Mouse (Mus musculus) kidney, adult 2 months (tissue): ENCODE measurements around the gene Gprc5d. TPM values are rescaled to one million over a fixed set of nuclear protein-coding genes. Genes with fewer than 3 reads are reported as not detected.

ENCODE experiments used
- DNase-seq: peaks from one replicate; pipeline ENCODE4 v3.0.0; 2021
- H3K27ac ChIP-seq: fragments of 200-500 bp; 2 replicates; pipeline ENCODE4 v1.5.1; 2012; ENCODE audit warnings: low read depth, low read length, control low read depth, inconsistent platforms; ENCODE audit not compliant: insufficient read depth
- H3K27me3 ChIP-seq: fragments of 200-500 bp; replicated peaks from 2 replicates; pipeline ENCODE4 v1.6.1; 2012; ENCODE audit warnings: mild to moderate bottlenecking, moderate library complexity, low read length, inconsistent platforms; ENCODE audit not compliant: control insufficient read depth, insufficient read depth
- H3K36me3 ChIP-seq: fragments of 200-500 bp; 2 replicates; pipeline ENCODE4 v1.6.1; 2012; ENCODE audit warnings: mild to moderate bottlenecking, moderate library complexity, low read length, inconsistent platforms; ENCODE audit not compliant: control insufficient read depth, insufficient read depth
- H3K4me1 ChIP-seq: fragments of 200-500 bp; 2 replicates; pipeline ENCODE4 v1.6.1; 2011; ENCODE audit warnings: low read length; ENCODE audit not compliant: control insufficient read depth, insufficient read depth
- H3K4me3 ChIP-seq: fragments of 200-500 bp; 2 replicates; pipeline ENCODE4 v1.5.1; 2011; ENCODE audit warnings: mild to moderate bottlenecking, low read depth, low read length, control low read depth; ENCODE audit not compliant: insufficient read depth
- CTCF ChIP-seq: fragments of 200-500 bp; conservative IDR thresholded peaks from 2 replicates; pipeline ENCODE4 v1.5.1; 2011; ENCODE audit warnings: low read depth, mild to moderate bottlenecking, control low read depth, low read length, moderate library complexity, mixed read lengths; ENCODE audit not compliant: insufficient read depth, insufficient read length
- POLR2A ChIP-seq: fragments of 200-500 bp; IDR thresholded peaks from one replicate; pipeline ENCODE4 v1.6.1; 2011; ENCODE audit warnings: low read depth, low read length, control low read depth
- WGBS: fragments of 180-500 bp; shearing (Covaris S2); methylation state at CpG from one replicate; pipeline ENCODE4 v1.1.7; 2018; 5-methylcytosine and 5-hydroxymethylcytosine counted together
- polyA plus RNA-seq: library from polyadenylated mRNA; depleted of rRNA; stranded (reverse); fragments of >200 nt; gene quantifications from 2 replicates; pipeline ENCODE4 v1.2.3, GENCODE M21; 2012

Gprc5d gene
- polyA plus RNA-seq, 1 experiment, result 0.09 TPM

DNA sequence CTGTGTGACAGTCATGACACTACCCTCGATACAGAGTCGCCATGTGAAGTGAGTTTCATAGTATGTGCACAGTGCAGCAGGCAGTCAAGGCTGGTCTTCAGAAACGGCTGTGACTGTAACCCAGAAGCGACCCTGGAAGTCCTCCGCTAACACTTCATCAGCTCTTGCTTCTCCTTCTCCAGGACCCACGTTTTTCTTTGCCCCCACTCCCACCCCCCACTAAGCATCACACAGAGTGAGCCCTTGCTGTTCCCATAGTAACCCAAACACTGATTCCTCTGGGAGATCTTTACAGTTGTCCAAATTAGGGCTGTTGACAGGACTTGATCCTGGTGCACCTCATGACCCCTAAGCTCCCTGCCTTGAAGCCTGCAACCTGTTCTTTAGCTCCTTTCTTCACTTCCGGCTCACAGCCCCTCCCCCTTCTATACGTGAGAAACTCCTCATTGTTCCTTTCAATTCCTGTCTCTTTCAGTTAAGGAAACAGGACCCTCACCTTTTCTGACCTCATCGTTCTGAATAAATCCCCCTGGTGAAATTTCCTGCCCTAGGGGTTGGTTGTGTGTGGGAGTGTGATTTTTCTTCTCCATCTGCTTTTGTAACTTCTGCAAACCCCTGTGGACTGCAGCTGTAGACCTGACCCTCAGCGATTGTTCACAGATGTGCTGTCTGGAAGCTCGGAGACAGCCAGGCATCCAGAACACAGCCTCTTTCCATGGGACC lies 18.5 kb upstream of the Gprc5d start:
- Histone ChIP-seq H3K27ac (no peak overlapping the region), H3K4me1 (no peaks in the 10 kb centered on the region), H3K4me3 (no peak overlapping the region), H3K36me3 (no peaks in the 10 kb centered on the region; the same call in 1 of the 2 replicates), H3K27me3 (no peaks in the 10 kb centered on the region)
- WGBS, result 54% methylated on average over 11 of the region's 11 CpGs
- DNase-seq, result no peak
- no peak for TF ChIP-seq CTCF
- no peak for TF ChIP-seq POLR2A

GRCm38 (mm10) chr6:135135735-135136134 lies 17.7 kb upstream of the Gprc5d start:
- DNase-seq, result no peak
- WGBS, result 80% methylated on average over 4 of the region's 4 CpGs
- H3K4me1 ChIP-seq, result no peaks in the 10 kb centered on the region
- H3K36me3 ChIP-seq, result no peaks in the 10 kb centered on the region; the same call in 1 of the 2 replicates
- no peak overlapping the region for H3K4me3 ChIP-seq
- H3K27ac ChIP-seq, result no peak overlapping the region
- no peaks in the 10 kb centered on the region for H3K27me3 ChIP-seq
- TF ChIP-seq CTCF (no peak), POLR2A (no peak)

DNA sequence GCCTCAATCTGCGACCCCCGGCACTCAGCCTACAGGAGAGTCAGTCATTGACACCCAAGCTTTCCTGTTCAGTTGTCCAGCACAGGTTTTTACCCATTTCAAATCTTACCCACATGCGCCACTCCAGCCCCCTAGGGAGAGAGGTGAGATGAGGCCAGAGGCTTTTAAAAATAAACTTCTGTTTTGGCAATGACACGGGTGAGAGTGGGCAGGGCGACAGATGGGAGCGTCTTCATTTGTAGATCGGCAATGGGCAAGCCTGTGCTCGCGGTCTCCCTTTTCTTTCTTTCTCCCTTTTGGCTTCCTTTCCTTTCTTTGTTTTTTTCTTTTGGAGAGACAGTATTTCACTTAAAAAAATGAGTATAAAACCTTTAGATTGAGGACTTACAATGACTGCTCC lies 15.4 kb upstream of the Gprc5d start:
- 95% methylated on average over 9 of the region's 9 CpGs for WGBS
- H3K27ac ChIP-seq, result no peak overlapping the region
- no peaks in the 10 kb centered on the region for H3K27me3 ChIP-seq
- H3K36me3 ChIP-seq, result no peaks in the 10 kb centered on the region; the same call in 1 of the 2 replicates
- H3K4me3 ChIP-seq, result no peak overlapping the region
- no peaks in the 10 kb centered on the region for H3K4me1 ChIP-seq
- TF ChIP-seq CTCF (no peak), POLR2A (no peak)
- no peak for DNase-seq

GRCm38 (mm10) chr6:135133086-135133485 lies 15.0 kb upstream of the Gprc5d start:
- WGBS, result 87% methylated on average over 7 of the region's 7 CpGs
- Histone ChIP-seq H3K36me3 (no peaks in the 10 kb centered on the region; the same call in 1 of the 2 replicates), H3K27me3 (no peaks in the 10 kb centered on the region), H3K4me1 (no peaks in the 10 kb centered on the region), H3K27ac (no peak overlapping the region), H3K4me3 (no peak overlapping the region)
- TF ChIP-seq POLR2A (no peak), CTCF (no peak)
- DNase-seq, result no peak

GRCm38 (mm10) chr6:135124755-135125380 lies 6.8 kb upstream of the Gprc5d start:
- Histone ChIP-seq H3K36me3 (no peaks in the 10 kb centered on the region), H3K4me1 (no peaks in the 10 kb centered on the region), H3K27ac (no peak overlapping the region), H3K4me3 (no peak overlapping the region), H3K27me3 (no peaks in the 10 kb centered on the region)
- no peak for DNase-seq
- 68% methylated on average over 5 of the region's 5 CpGs for WGBS
- TF ChIP-seq CTCF, result no peak
- TF ChIP-seq POLR2A, result no peak

GRCm38 (mm10) chr6:135116479-135116878 lies 1.6 kb downstream of the Gprc5d start:
- Histone ChIP-seq H3K4me3 (no peak overlapping the region), H3K36me3 (no peaks in the 10 kb centered on the region), H3K27me3 (no peaks in the 10 kb centered on the region; the same call in 1 of the 2 replicates), H3K27ac (no peak overlapping the region), H3K4me1 (no peaks in the 10 kb centered on the region)
- no peak for DNase-seq
- TF ChIP-seq CTCF (no peak), POLR2A (no peak)
- 93% methylated on average over 8 of the region's 8 CpGs for WGBS

GRCm38 (mm10) chr6:135113114-135113436 lies 5.0 kb downstream of the Gprc5d start:
- H3K36me3 ChIP-seq, result no peaks in the 10 kb centered on the region
- H3K27me3 ChIP-seq, result no peaks in the 10 kb centered on the region; the same call in 1 of the 2 replicates
- TF ChIP-seq CTCF, result no peak
- H3K27ac ChIP-seq, result no peak overlapping the region
- DNase-seq, result no peak
- WGBS, result 29% methylated on average over 6 of the region's 6 CpGs
- H3K4me3 ChIP-seq, result no peak overlapping the region
- H3K4me1 ChIP-seq, result no peaks in the 10 kb centered on the region
